Mouse (Mus musculus) right cerebral cortex, adult 2 months (tissue): ENCODE data around the gene Adam26a.
"Not testable (repeated sequence)": the region's sequence is repeated elsewhere in the genome, so short reads cannot be mapped to it uniquely, and the experiment has no call there.

Experiments used
- DNase-seq, 2 experiments: peaks; one replicate each; pipeline ENCODE4 v3.0.0; 2021 to 2022; ENCODE audit warnings: low spot score in 2 of 2

The Adam26a gene

DNA sequence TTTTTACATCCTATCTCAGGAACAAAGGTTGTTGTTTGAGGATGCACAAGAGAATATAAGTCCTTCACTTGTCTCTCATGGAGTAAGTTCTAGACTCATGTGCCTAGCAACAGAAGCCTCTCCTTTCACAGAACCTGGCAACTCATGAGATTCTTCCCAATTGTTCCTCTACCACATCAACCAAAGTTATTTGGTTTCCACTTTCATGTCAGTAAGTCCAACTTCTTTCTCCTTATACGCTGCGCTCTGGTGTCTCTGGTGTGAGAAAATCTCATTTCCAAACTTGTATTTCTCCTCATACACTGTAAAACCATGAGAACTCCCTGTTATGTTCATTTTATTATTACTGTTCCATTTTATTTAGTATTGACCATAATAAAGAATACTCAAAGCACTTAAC is at the start of gene Adam26a:
Adam26a (minus strand) TSS at position 101 of the 400 bp plus-strand sequence.
- DNase-seq, result not testable (repeated sequence)

DNA sequence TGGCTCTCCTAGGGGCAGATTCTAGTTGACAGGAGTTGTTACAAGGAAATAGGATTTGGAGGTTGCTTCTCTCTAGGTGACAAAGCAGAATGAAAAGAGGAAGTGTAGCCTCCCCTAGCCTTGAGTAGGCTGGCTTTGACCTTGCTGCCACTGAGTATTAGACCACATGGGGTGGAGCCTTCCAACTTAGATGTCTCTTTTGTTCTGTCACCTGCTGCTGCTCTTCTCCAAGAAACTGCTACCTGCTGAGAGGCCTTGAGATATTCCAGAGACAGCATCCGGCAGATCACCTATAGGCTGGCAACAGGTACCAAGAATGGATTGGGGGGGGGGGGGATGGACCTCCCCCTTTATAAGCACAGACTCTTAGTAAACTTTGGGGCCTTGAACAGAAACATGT is 39.5 kb upstream of the Adam26a start:
- no peak for DNase-seq

DNA sequence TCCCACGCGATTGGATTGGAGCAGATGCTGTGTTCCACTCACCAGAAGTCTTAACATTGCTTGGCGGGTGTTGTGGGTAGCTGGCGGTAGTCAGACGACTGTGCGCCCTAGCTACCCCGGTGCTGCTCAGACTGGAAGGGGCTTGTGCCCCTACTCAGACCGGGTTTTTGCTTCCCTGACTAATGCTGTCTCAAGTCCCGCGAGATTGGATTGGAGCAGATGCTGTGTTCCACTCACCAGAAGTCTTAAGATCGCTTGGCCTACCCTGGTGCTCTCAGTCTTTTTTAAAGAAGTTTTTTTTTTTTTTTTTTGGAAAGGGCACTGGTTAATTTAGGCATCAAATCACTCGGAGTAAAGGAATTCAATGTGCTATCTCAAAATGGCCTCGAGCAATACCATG is 27.1 kb upstream of the Adam26a start:
- DNase-seq, result not testable (repeated sequence)

DNA sequence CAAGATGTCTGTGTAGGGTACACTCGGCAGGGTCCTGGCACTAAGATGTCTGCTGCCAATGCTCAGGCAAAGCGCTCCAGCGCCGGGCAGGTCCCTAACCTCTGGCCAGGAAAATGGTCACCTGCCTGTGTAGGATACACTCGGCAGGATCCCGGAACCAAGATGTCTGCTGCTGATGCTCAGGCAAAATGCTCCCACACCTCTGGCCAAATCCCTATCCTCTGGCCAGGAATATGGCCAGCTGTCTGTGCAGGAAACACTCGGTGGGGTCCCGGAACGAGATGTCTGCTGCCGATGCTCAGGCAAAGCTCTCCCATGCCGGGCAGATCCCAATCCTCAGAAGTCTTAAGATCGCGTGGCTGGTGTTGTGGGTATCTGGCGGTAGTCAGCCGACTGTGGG is 26.7 kb upstream of the Adam26a start:
- DNase-seq, result not testable (repeated sequence)

DNA sequence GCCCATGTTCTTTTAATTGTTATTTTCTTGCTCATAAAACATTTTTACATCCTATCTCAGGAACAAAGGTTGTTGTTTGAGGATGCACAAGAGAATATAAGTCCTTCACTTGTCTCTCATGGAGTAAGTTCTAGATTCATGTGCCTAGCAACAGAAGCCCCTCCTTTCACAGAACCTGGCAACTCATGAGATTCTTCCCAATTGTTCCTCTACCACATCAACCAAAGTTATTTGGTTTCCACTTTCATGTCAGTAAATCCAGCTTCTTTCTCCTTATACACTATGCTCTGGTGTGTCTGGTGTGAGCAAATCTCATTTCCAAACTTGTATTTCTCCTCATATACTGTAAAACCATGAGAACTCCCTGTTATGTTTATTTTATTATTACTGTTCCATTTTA is 48.5 kb downstream of the Adam26a start, which contains the start of gene Adam26b:
Adam26b (minus strand) TSS at position 101 of the 400 bp plus-strand sequence.
- DNase-seq, result not testable (repeated sequence)
